Mouse (Mus musculus) liver, postnatal 0 days (tissue): ENCODE results near the gene Mark1.

Experiments
- CTCF ChIP-seq: sonication (generic); IDR thresholded peaks from 2 replicates; pipeline ENCODE4 v1.5.1; 2016; ENCODE audit warnings: antibody characterized with exemption, low read depth
- EP300 ChIP-seq: IDR thresholded peaks from 2 replicates; pipeline ENCODE4 v1.6.1; 2016; ENCODE audit warnings: antibody characterized with exemption, low read depth, mild to moderate bottlenecking

GRCm38 (mm10) chr1:184920057-184920456 is 79.3 kb downstream of the Mark1 start:
- TF ChIP-seq CTCF = no peak
- no peak for TF ChIP-seq EP300
